Mouse (Mus musculus): ENCODE measurements around the gene Olfr279.

Olfr279 gene

DNA sequence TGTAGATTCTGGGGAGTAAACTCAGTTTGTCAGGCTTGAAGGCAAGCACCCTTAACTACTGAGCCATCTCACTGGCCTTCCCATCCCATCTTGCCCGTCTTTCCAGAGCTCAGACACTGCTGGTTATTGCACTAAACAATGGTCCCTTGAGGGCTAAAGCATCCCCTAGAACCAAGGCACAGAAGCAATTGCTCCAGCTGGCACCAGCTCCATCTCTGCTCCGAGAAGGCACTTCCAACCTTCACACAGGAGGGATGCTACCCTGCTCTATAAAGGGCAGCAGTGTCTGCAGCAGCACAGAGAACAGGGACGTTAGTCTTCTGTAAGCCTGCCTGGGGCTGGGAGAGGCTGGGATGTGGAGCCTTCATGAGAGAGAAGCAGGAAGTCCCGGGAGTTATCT is at the start of gene Olfr279:
Olfr279 (plus strand) TSS at position 301 of the 400 bp plus-strand sequence.
- DNase-seq (ENCODE audit: low read depth, low spot score): no peak

GRCm38 (mm10) chr15:98444561-98444960 is 47.6 kb upstream of the Olfr279 start:
- DNase-seq (ENCODE audit: low read depth, low spot score): no peak

GRCm38 (mm10) chr15:98448521-98448920 is 43.7 kb upstream of the Olfr279 start:
- peak; percentile 42 for DNase-seq (ENCODE audit: low read depth, low spot score)

DNA sequence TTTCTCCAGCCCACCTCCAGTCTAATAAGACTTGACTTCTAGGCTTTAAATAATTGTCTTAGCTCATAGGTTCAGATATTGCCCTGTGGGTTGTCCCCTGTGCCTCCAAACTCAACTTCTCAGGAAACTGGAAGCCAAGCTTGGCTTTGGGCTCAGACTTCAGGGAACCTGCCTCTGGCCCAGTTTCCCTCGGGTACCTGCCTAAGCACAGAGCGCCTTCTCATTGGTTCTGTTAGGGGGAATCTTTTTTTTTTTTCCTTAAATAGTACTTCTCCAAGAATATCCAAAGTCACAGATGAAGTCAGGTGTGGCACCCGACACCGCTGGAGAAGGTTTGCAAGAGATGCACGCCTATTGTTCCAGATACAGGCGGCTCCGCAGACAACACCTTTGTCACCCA is 39.9 kb upstream of the Olfr279 start, which contains the start of gene Olfr281:
Olfr281 (plus strand) TSS at position 301 of the 400 bp plus-strand sequence.
- no peak for DNase-seq (ENCODE audit: low read depth, low spot score)

GRCm38 (mm10) chr15:98469596-98469995 is 22.6 kb upstream of the Olfr279 start, which contains the start of gene OR5BS1P:
TSS of gene OR5BS1P (plus strand) at chr15:98469896.
- no peak for DNase-seq (ENCODE audit: low read depth, low spot score)

- no peak for DNase-seq (ENCODE audit: low read depth, low spot score)
Observed at GRCm38 (mm10) chr15:98471539-98471938, 20.7 kb upstream of the Olfr279 start.

GRCm38 (mm10) chr15:98474958-98475357 is 17.2 kb upstream of the Olfr279 start:
- DNase-seq (ENCODE audit: low read depth, low spot score): no peak

GRCm38 (mm10) chr15:98475382-98475781 is 16.8 kb upstream of the Olfr279 start:
- peak; percentile 35 for DNase-seq (ENCODE audit: low read depth, low spot score)

DNA sequence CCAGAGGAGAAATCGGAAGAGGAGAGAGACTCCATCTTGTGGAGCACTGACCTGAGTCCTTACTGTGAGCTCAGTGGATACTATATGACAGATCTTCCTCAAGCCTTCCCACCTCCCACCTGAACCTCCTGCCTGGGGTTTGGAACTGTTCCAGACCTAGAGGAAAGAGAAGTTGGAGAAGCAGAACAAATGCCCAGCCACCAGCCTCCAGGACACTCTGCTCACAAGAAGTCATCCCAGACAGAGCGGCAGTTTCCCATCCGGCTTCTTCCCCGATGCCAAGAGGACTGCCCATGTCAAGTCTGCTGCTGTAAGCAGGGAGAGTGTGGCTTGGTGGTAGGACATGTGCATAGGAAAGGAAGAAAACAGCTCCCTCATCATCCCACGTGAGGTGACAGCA is 15.9 kb upstream of the Olfr279 start:
- DNase-seq (ENCODE audit: low read depth, low spot score): no peak

GRCm38 (mm10) chr15:98479568-98480102 is 12.6 kb upstream of the Olfr279 start:
- no peak for DNase-seq (ENCODE audit: low read depth, low spot score)

- DNase-seq (ENCODE audit: low read depth, low spot score): no peak
Observed at GRCm38 (mm10) chr15:98482701-98483100, 9.5 kb upstream of the Olfr279 start, which contains the start of gene Lalba. TSS of gene Lalba (minus strand) at chr15:98482721.

DNA sequence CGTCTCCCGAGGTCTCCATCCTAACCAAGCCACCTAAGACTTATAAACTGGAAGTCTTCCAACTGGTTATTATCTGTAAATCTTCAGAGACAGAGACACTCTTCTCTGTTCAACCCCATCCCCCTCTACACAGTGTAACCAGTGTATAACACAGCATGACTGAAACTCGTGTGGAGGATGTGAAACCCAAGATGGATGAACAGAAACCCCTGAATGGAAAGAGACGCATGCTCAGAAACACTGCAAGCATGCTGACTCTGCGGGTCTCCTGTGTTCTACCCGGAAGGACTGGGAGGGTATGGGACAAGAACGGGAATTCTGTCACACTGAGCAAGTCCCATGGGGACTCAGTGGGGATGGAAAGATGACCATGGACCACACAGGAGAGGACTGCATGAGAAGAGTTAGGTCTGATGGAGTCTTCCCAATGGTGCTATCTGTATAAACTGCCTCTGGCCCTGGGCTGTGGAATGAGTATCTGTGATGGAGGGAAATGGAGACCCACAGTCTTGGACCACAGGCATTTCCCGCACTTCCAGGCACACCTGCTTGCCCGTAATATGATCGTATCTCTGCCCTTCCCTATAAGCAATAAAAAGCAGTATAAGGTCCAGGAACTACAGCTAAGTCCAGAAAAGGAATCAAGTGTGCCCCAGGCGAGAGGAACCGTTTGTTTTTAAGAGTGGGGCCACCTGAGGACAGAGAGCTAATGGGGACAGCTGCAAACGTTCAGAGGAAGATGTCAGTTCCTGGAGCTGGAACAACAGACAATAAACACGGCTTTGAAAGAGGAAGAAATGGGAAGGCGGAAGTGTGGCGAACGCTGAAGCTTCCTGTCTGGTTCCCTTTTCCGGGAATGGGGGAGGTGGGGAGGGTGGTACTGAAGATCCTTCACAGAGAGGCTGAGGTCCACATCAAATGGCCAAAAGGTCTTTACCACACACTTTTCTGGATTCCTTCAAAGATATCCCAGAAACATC is 8.0 kb upstream of the Olfr279 start:
- peak; percentile 34 for DNase-seq (ENCODE audit: low read depth, low spot score)

DNA sequence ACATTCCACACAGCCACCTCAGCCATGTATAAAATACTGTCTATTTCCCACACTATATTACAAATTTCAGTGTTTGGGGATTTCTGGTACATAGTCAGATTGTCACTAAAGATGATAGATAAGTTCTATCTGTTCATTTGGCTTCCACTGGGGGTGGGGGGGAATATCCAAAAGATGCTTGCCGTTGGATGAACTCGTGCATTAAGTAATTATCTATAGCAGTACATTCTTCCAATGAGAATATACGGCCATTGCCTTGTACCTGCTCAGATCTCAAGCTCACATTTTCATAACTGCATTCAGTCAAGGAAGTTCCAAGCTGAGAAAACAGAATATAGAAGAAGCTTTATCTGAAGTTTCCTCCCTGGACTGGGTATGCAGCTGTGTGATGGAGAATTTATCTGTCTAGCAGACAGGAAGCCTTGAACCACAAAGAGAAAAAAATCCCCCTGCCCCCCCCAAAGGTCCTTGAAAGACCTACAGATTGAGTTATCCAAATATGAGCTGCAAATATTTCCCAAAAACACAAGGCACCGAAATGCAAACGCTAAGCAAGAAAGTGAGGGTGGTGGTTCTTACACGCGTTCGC is 5.7 kb upstream of the Olfr279 start:
- DNase-seq (ENCODE audit: low read depth, low spot score): no peak

DNA sequence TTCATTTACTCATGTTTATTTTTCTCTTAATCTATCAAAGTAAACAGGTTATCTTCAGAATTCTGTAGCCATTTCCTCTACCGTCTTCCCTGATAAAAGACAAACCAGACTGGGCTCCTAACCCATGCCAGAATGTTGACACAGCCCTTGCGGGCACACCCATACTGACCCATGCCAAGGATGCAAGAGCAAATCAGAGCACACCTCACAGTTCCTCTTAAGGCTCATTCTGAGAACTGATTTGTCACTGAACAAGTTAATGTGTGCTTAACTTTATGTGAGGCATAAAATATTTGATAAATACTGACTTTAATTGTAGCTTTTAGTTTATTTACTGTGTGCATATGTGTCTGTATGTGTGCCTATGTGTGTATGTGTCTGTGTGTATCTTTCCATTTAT is 870 bp upstream of the Olfr279 start:
- no peak for DNase-seq (ENCODE audit: low read depth, low spot score)

DNA sequence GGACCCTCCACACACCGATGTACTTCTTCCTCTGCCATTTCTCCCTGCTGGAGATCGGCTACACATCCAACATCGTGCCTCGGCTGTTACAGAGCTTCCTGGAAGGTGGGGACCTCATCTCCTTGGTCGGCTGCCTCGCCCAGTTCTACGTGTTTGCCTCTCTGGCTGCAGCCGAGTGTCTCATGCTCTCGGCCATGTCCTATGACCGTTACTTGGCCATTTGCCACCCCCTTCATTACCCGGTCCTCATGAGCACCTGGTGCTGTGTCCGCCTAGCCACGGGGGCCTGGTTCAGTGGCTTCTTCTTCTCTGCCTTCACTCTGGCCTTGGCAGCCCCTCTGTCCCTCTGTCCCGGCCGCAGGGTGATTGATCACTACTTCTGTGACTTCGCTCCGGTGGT is 5.4 kb downstream of the Olfr279 start:
- no peak for DNase-seq (ENCODE audit: low read depth, low spot score)

- DNase-seq (ENCODE audit: low read depth, low spot score): no peak
Observed at GRCm38 (mm10) chr15:98503317-98503716, 11.1 kb downstream of the Olfr279 start.

GRCm38 (mm10) chr15:98504514-98504913 is 12.3 kb downstream of the Olfr279 start:
- DNase-seq (ENCODE audit: low read depth, low spot score): peak; percentile 67

DNA sequence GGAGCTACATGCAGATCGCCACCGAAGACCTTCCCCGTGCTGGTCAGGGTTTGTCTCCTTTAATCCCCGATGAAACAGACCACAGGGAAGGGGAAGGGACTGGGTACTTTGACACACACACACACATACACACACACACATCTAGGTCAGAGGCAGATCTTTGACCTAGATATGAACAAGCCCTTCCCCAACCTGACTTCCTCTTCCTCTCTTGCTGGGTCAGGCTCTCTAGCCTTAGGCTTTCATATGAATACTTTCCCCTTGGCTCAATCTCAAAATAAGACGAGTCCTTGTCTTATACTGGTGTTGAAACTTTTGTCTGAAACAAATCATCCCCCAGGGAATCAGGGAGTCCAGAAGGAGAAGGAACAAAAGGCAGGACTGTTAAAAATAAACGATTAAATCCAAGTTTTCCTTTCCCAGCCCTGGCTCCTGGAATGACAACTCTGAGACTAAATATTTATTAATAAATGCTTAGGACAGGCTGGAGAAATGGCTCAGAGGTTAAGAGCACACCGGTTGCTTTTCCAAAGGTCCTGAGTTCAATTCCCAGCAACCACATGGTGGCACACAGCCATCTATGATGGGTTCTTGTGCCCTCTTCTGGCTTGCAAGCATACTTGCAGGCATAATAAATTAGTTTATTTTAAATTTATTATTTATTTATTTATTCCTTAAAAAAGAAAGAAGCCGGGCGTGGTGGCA is 14.2 kb downstream of the Olfr279 start:
- no peak for DNase-seq (ENCODE audit: low read depth, low spot score)

- no peak for DNase-seq (ENCODE audit: low read depth, low spot score)
Observed at GRCm38 (mm10) chr15:98507321-98507720, 15.1 kb downstream of the Olfr279 start.

GRCm38 (mm10) chr15:98509387-98509786 is 17.2 kb downstream of the Olfr279 start:
- no peak for DNase-seq (ENCODE audit: low read depth, low spot score)
